Mouse (Mus musculus): ENCODE measurements around the gene Igsf23.
"Not testable (repeated sequence)": the region's sequence is repeated elsewhere in the genome, so short reads cannot be mapped to it uniquely, and the experiment has no call there.

Gene Igsf23

GRCm38 (mm10) chr7:19935961-19936360 lies 14.6 kb downstream of the Igsf23 start:
- DNase-seq (ENCODE audit: low read depth, low spot score), result no peak

GRCm38 (mm10) chr7:19935171-19935751 lies 15.3 kb downstream of the Igsf23 start:
- DNase-seq (ENCODE audit: low read depth, low spot score), result no peak

- no peak for DNase-seq (ENCODE audit: low read depth, low spot score)
Measured at GRCm38 (mm10) chr7:19932877-19933809, 17.4 kb downstream of the Igsf23 start.

GRCm38 (mm10) chr7:19932133-19932876 lies 18.3 kb downstream of the Igsf23 start:
- no peak for DNase-seq (ENCODE audit: low read depth, low spot score)

- not testable (repeated sequence) for DNase-seq (ENCODE audit: low read depth, low spot score)
Measured at GRCm38 (mm10) chr7:19930481-19930880, 20.1 kb downstream of the Igsf23 start.

GRCm38 (mm10) chr7:19928486-19928885 lies 22.1 kb downstream of the Igsf23 start:
- no peak for DNase-seq (ENCODE audit: low read depth, low spot score)

GRCm38 (mm10) chr7:19926849-19927480 lies 23.6 kb downstream of the Igsf23 start:
- DNase-seq (ENCODE audit: low read depth, low spot score), result no peak

GRCm38 (mm10) chr7:19925376-19925775 lies 25.2 kb downstream of the Igsf23 start:
- DNase-seq (ENCODE audit: low read depth, low spot score), result no peak

GRCm38 (mm10) chr7:19923797-19924196 lies 26.8 kb downstream of the Igsf23 start:
- DNase-seq (ENCODE audit: low read depth, low spot score), result no peak

- no peak for DNase-seq (ENCODE audit: low read depth, low spot score)
Measured at GRCm38 (mm10) chr7:19923354-19923753, 27.2 kb downstream of the Igsf23 start.

GRCm38 (mm10) chr7:19920506-19921261 lies 29.9 kb downstream of the Igsf23 start, which contains the start of gene Pvr:
Gene Pvr, minus strand, starts transcription at chr7:19921160.
- no peak for DNase-seq (ENCODE audit: low read depth, low spot score)

GRCm38 (mm10) chr7:19920166-19920505 lies 30.4 kb downstream of the Igsf23 start:
- no peak for DNase-seq (ENCODE audit: low read depth, low spot score)

- DNase-seq (ENCODE audit: low read depth, low spot score), result no peak
Measured at GRCm38 (mm10) chr7:19914558-19914957, 36.0 kb downstream of the Igsf23 start.

- DNase-seq (ENCODE audit: low read depth, low spot score), result no peak
Measured at GRCm38 (mm10) chr7:19911695-19912524, 38.6 kb downstream of the Igsf23 start.

GRCm38 (mm10) chr7:19911292-19911658 lies 39.3 kb downstream of the Igsf23 start:
- DNase-seq (ENCODE audit: low read depth, low spot score), result no peak

GRCm38 (mm10) chr7:19910421-19911291 lies 39.9 kb downstream of the Igsf23 start:
- peak; percentile 16 for DNase-seq (ENCODE audit: low read depth, low spot score)

- DNase-seq (ENCODE audit: low read depth, low spot score), result peak; percentile 5
Measured at GRCm38 (mm10) chr7:19889881-19890280, 60.7 kb downstream of the Igsf23 start.

GRCm38 (mm10) chr7:19887849-19888248 lies 62.7 kb downstream of the Igsf23 start, which contains the start of gene Ceacam19:
Gene Ceacam19, minus strand, starts transcription at chr7:19887965.
- no peak for DNase-seq (ENCODE audit: low read depth, low spot score)

Data from c-Kit-negative CD71-positive TER-119-positive erythroid progenitor cells, embryonic 14.5 days (primary cell).